Mouse (Mus musculus) kidney, postnatal 10 days (tissue): ENCODE measurements at regions not wholly inside any gene's neighbourhood (a gene's known extent, or its start where the extent isn't known, plus 50 kb on each side); places are given as distances from the start of the nearest gene placed in this dataset.

Experiments
- DNase-seq: peaks from one replicate; pipeline ENCODE4 v3.0.0; 2021; ENCODE audit warnings: mixed read lengths

GRCm38 (mm10) chr3:159689743-159690142 is 90.8 kb downstream of the Rpe65 start:
- no peak for DNase-seq

GRCm38 (mm10) chr3:159724340-159725119 is 114.9 kb upstream of the Wls start:
- peak; percentile 22 for DNase-seq

GRCm38 (mm10) chr3:159732201-159732600 is 107.3 kb upstream of the Wls start:
- DNase-seq: no peak

- no peak for DNase-seq
These were observed 106.3 kb upstream of the Wls start for GRCm38 (mm10) chr3:159733141-159733540.

- DNase-seq: no peak
These were observed 104.9 kb upstream of the Wls start for GRCm38 (mm10) chr3:159734547-159734946.

- DNase-seq: no peak
These were observed 103.4 kb upstream of the Wls start for GRCm38 (mm10) chr3:159736070-159736469.

- no peak for DNase-seq
These were observed 98.7 kb upstream of the Wls start for GRCm38 (mm10) chr3:159740600-159741279.

- DNase-seq: no peak
These were observed 97.7 kb upstream of the Wls start for GRCm38 (mm10) chr3:159741816-159742215.

- no peak for DNase-seq
These were observed 79.7 kb upstream of the Wls start for GRCm38 (mm10) chr3:159759740-159760139.

- DNase-seq: no peak
These were observed 79.2 kb upstream of the Wls start for GRCm38 (mm10) chr3:159760293-159760692.

GRCm38 (mm10) chr3:159760949-159761348 is 78.5 kb upstream of the Wls start:
- no peak for DNase-seq

GRCm38 (mm10) chr3:159782222-159782844 is 57.1 kb upstream of the Wls start:
- DNase-seq: no peak

GRCm38 (mm10) chr3:159787776-159788175 is 51.7 kb upstream of the Wls start:
- DNase-seq: no peak
